Mouse (Mus musculus) megakaryocyte, adult 5-6 weeks (primary cell): ENCODE measurements around the gene Mtor. TPM values are rescaled to one million over a fixed set of nuclear protein-coding genes. Genes with fewer than 3 reads are reported as not detected.
A peak's percentile ranks its signal among the peaks of the same experiment; 100 is the strongest.

Experiments used
- ATAC-seq: 2 replicates; pipeline ENCODE4 v1.8.0; 2016; ENCODE audit warnings: mild to moderate bottlenecking, inconsistent platforms; ENCODE audit not compliant: poor library complexity, severe bottlenecking
- total RNA-seq, 2 experiments: library from RNA; stranded (forward) in 1 of 2; stranded (reverse) in 1 of 2; fragments of 153-499, 151-499 nt in 1 of 2; fragments of 221-1000, 200-1000 nt in 1 of 2; gene quantifications; 2 replicates each; pipeline versions ENCODE4 v1.2.3 to v1.2.4; 2015 to 2017

Gene Mtor
- total RNA-seq, 2 experiments from 2014 or later, result 10.8 to 14.2 TPM

GRCm38 (mm10) chr4:148527158-148527910 lies 78.9 kb downstream of the Mtor start:
- no peak for ATAC-seq

- no peak for ATAC-seq
These were observed 81.9 kb downstream of the Mtor start for GRCm38 (mm10) chr4:148530351-148530750.

- no peak for ATAC-seq
These were observed 82.4 kb downstream of the Mtor start for GRCm38 (mm10) chr4:148530778-148531177.

GRCm38 (mm10) chr4:148531341-148531740 lies 82.9 kb downstream of the Mtor start:
- ATAC-seq, result no peak

- no peak for ATAC-seq
These were observed 84.1 kb downstream of the Mtor start for GRCm38 (mm10) chr4:148532516-148532915.

- no peak for ATAC-seq
These were observed 85.4 kb downstream of the Mtor start for GRCm38 (mm10) chr4:148533613-148534328.

GRCm38 (mm10) chr4:148535876-148536275 lies 87.5 kb downstream of the Mtor start:
- ATAC-seq, result no peak

- ATAC-seq, result no peak
These were observed 100.7 kb downstream of the Mtor start for GRCm38 (mm10) chr4:148549106-148549505.

- ATAC-seq, result 0 out of 2 replicates have a peak, but pooled peaks have one; percentile 5
These were observed 109.4 kb downstream of the Mtor start for GRCm38 (mm10) chr4:148557766-148558165.

- ATAC-seq, result peak; percentile 94
These were observed 110.0 kb downstream of the Mtor start, which contains the start of gene Exosc10 for GRCm38 (mm10) chr4:148558297-148559000. Exosc10 (plus strand) TSS chr4:148558429.

- no peak for ATAC-seq
These were observed 114.3 kb downstream of the Mtor start for GRCm38 (mm10) chr4:148562676-148563075.

GRCm38 (mm10) chr4:148563595-148563994 lies 115.2 kb downstream of the Mtor start:
- no peak for ATAC-seq

GRCm38 (mm10) chr4:148570138-148570537 lies 121.7 kb downstream of the Mtor start:
- ATAC-seq, result no peak

- ATAC-seq, result no peak
These were observed 122.4 kb downstream of the Mtor start for GRCm38 (mm10) chr4:148570693-148571295.

GRCm38 (mm10) chr4:148573222-148573621 lies 124.8 kb downstream of the Mtor start:
- no peak for ATAC-seq

GRCm38 (mm10) chr4:148580765-148581164 lies 132.4 kb downstream of the Mtor start:
- no peak for ATAC-seq

GRCm38 (mm10) chr4:148581422-148581821 lies 133.0 kb downstream of the Mtor start:
- ATAC-seq, result no peak

GRCm38 (mm10) chr4:148583257-148583656 lies 134.8 kb downstream of the Mtor start:
- peak; percentile 94 for ATAC-seq

- ATAC-seq, result no peak
These were observed 138.2 kb downstream of the Mtor start for GRCm38 (mm10) chr4:148586648-148587047.

- no peak for ATAC-seq
These were observed 140.4 kb downstream of the Mtor start for GRCm38 (mm10) chr4:148588793-148589192.

- no peak for ATAC-seq
These were observed 141.2 kb downstream of the Mtor start for GRCm38 (mm10) chr4:148589565-148589964.
